Mouse (Mus musculus) limb, embryonic 13.5 days (tissue): ENCODE results near the gene Stard3. TPM values are rescaled to one million over a fixed set of nuclear protein-coding genes. Genes with fewer than 3 reads are reported as not detected.
"Not testable (repeated sequence)": the region's sequence is repeated elsewhere in the genome, so short reads cannot be mapped to it uniquely, and the experiment has no call there.

Experiments used
- ATAC-seq: fragments of 200-750 bp; cut with Nextera tagmentation; 2 replicates; pipeline ENCODE4 v1.8.0; 2017; ENCODE audit warnings: low read depth, moderate number of reproducible peaks, moderate TSS enrichment; ENCODE audit not compliant: low FRiP score
- H3K27ac ChIP-seq: fragments of 300-500 bp; sonication (generic); 2 replicates; pipeline ENCODE4 v1.5.1; 2015; ENCODE audit warnings: inconsistent platforms, mild to moderate bottlenecking, moderate library complexity
- H3K27me3 ChIP-seq: fragments of 300-500 bp; sonication (generic); 2 replicates; pipeline ENCODE4 v1.6.1; 2015; ENCODE audit warnings: mild to moderate bottlenecking, inconsistent platforms
- H3K36me3 ChIP-seq: fragments of 300-500 bp; sonication (generic); 2 replicates; pipeline ENCODE4 v1.6.1; 2015; ENCODE audit warnings: inconsistent platforms, mild to moderate bottlenecking, moderate library complexity
- H3K4me1 ChIP-seq: fragments of 300-500 bp; sonication (generic); 2 replicates; pipeline ENCODE4 v1.6.1; 2015; ENCODE audit warnings: inconsistent platforms
- H3K4me2 ChIP-seq: fragments of 300-500 bp; sonication (generic); replicated peaks from 2 replicates; pipeline ENCODE4 v1.6.1; 2015; ENCODE audit warnings: inconsistent platforms, mild to moderate bottlenecking, moderate library complexity
- H3K4me3 ChIP-seq: fragments of 300-500 bp; sonication (generic); 2 replicates; pipeline ENCODE4 v1.5.1; 2015; ENCODE audit warnings: moderate library complexity, mild to moderate bottlenecking, inconsistent platforms
- H3K9ac ChIP-seq: fragments of 300-500 bp; sonication (generic); 2 replicates; pipeline ENCODE4 v1.6.1; 2015; ENCODE audit warnings: mild to moderate bottlenecking, inconsistent platforms
- H3K9me3 ChIP-seq: fragments of 300-500 bp; sonication (generic); 2 replicates; pipeline ENCODE4 v1.6.1; 2016; ENCODE audit warnings: inconsistent platforms
- WGBS: fragments of 180-500 bp; shearing (Covaris S2); methylation state at CpG from one replicate; pipeline ENCODE4 v1.1.7; 2015; 5-methylcytosine and 5-hydroxymethylcytosine counted together
- polyA plus RNA-seq: library from polyadenylated mRNA; unstranded; fragments of >200 nt; fragmentation: Nextera tagmentation; extraction: Ambion mirVana; gene quantifications from 2 replicates; pipeline ENCODE4 v1.2.1, GENCODE M21; 2015

Stard3 gene
- polyA plus RNA-seq, 1 experiment from 2014 or later: 41.9 TPM

GRCm38 (mm10) chr11:98371556-98372240 lies 13.5 kb downstream of the Stard3 start:
- 55% methylated on average over 9 of the region's 10 CpGs for WGBS
- H3K9ac ChIP-seq: no peak overlapping the region
- H3K9me3 ChIP-seq: no peaks in the 10 kb centered on the region
- no peak for ATAC-seq
- peaks cover 38% of the 10 kb centered on the region for H3K36me3 ChIP-seq
- H3K27me3 ChIP-seq: no peaks in the 10 kb centered on the region
- H3K4me2 ChIP-seq: no peak overlapping the region
- H3K27ac ChIP-seq: no peak overlapping the region
- no peaks in the 10 kb centered on the region for H3K4me1 ChIP-seq
- H3K4me3 ChIP-seq: no peak overlapping the region

DNA sequence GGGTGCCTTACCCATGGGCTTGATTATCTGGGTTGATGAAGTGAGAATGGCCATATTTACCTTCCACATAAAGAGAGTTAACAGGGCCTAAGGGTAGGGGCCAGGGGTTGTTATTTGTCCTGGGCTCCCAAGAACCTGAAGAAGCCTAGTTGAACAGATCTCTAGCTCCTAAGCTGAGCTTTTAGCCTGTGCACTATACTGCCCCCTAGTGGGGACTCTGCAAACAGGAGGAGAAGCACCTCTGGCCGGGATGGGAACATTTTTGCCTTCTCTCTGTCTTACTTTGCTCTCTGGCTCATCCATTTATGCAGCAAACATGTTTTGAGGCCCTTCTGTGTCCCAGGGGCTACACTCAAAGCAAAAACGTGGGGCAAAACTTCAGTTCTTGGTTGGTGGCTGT lies 14.2 kb downstream of the Stard3 start:
- no peak for ATAC-seq
- no peaks in the 10 kb centered on the region for H3K4me1 ChIP-seq
- no peaks in the 10 kb centered on the region for H3K9me3 ChIP-seq
- WGBS: 7% methylated on average over 2 of the region's 2 CpGs
- H3K4me2 ChIP-seq: no peak overlapping the region
- no peak overlapping the region for H3K9ac ChIP-seq
- no peaks in the 10 kb centered on the region for H3K27me3 ChIP-seq
- no peak overlapping the region for H3K27ac ChIP-seq
- H3K4me3 ChIP-seq: no peak overlapping the region
- peaks cover 45% of the 10 kb centered on the region for H3K36me3 ChIP-seq

DNA sequence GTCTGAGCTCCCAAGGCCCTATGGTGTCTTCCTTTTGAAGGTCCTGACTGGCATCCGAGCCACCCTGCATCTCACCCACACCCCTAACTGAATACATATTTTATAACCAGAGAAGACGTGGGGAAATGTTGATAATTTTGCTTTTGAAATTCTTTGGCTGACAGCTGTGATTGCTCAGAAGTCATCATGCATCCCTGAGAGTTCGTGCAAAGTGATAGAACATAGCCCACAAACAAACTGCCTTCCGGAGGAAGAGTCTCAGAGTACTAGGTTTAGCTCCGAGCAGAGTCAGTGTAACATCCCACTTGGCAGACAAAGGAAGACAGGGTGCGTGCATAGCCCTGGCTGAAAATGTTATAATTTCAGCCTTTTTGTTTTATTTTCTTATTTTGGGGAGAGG lies 15.1 kb downstream of the Stard3 start:
- Histone ChIP-seq H3K27ac (no peak overlapping the region), H3K9ac (no peak overlapping the region), H3K9me3 (no peaks in the 10 kb centered on the region), H3K27me3 (no peaks in the 10 kb centered on the region), H3K4me2 (no peak overlapping the region), H3K4me3 (no peak overlapping the region), H3K36me3 (peaks cover 50% of the 10 kb centered on the region), H3K4me1 (no peaks in the 10 kb centered on the region)
- WGBS: 92% methylated on average over 6 of the region's 6 CpGs
- no peak for ATAC-seq

DNA sequence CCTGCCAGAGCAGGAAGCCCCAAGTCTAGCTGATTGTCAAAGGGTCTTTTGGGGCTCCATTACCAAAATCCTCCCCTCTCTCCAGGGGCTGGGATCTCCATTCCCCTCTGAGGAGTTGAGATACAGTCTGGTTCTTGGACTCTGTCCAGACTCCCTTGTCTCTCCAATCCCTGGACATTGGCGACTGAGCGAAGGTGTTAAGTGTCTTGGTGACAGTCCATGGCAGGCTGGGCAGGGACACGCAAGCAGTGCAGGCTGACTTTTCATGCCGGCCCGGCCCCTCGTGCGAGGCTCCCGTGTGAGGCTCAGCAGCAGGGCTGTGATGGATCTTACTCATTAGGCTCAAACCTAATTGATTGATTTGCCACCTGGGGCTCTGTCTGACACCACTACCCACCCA lies 16.1 kb downstream of the Stard3 start:
- 83% methylated on average over 8 of the region's 8 CpGs for WGBS
- Histone ChIP-seq H3K9me3 (no peaks in the 10 kb centered on the region), H3K4me3 (no peak overlapping the region), H3K27me3 (no peaks in the 10 kb centered on the region), H3K27ac (no peak overlapping the region), H3K4me2 (no peak overlapping the region), H3K4me1 (no peaks in the 10 kb centered on the region), H3K9ac (no peak overlapping the region), H3K36me3 (peaks cover 60% of the 10 kb centered on the region)
- no peak for ATAC-seq

DNA sequence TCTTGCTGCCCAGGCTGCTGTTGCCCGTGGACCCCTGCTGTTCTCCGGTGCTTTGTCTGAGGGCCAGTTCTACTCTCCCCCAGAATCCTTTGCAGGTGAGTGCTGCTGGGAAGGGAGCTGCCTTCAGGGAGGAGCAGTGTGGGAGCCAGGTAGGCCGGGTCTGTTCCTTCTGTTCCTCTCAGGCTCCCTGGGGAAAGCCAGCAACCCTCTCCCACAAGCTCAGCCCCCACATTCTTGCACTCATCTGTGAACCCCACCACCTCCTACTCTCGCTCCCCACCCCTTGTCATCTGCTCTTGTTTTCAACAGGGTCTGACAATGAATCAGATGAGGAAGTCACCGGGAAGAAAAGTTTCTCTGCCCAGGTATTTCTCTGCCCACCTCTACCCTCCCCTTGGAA lies 18.6 kb downstream of the Stard3 start:
- H3K9ac ChIP-seq: no peak overlapping the region
- H3K27me3 ChIP-seq: no peaks in the 10 kb centered on the region
- ATAC-seq: no peak
- no peak overlapping the region for H3K27ac ChIP-seq
- H3K4me3 ChIP-seq: no peak overlapping the region
- H3K4me2 ChIP-seq: no peak overlapping the region
- no peaks in the 10 kb centered on the region for H3K9me3 ChIP-seq
- WGBS: 63% methylated on average over 5 of the region's 5 CpGs
- H3K36me3 ChIP-seq: peaks cover 77% of the 10 kb centered on the region
- H3K4me1 ChIP-seq: no peaks in the 10 kb centered on the region

DNA sequence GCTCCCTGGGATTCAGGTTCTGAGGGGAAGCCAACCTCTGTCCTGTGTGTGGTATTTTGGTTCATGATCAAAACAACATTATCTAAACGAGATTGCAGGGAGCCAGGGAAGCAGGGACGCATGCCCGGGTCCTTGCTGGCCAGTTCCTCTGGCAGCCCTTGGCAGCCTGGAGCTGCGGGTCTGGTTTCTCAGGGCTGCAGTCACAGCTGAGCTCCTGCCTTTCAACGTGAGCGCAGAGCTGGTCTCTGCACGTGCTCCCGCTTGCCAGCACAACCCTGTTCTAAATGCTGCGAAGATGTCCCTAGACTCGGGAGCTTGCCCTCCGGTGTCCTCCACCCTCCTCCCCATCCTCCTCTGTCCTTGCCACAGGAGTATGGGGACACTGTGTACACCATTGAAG lies 19.6 kb downstream of the Stard3 start:
- Histone ChIP-seq H3K4me3 (no peak overlapping the region), H3K4me2 (no peak overlapping the region), H3K36me3 (peaks cover 77% of the 10 kb centered on the region), H3K27ac (no peak overlapping the region), H3K4me1 (no peaks in the 10 kb centered on the region), H3K9me3 (no peaks in the 10 kb centered on the region), H3K27me3 (no peaks in the 10 kb centered on the region), H3K9ac (no peak overlapping the region)
- 84% methylated on average over 11 of the region's 11 CpGs for WGBS
- no peak for ATAC-seq

DNA sequence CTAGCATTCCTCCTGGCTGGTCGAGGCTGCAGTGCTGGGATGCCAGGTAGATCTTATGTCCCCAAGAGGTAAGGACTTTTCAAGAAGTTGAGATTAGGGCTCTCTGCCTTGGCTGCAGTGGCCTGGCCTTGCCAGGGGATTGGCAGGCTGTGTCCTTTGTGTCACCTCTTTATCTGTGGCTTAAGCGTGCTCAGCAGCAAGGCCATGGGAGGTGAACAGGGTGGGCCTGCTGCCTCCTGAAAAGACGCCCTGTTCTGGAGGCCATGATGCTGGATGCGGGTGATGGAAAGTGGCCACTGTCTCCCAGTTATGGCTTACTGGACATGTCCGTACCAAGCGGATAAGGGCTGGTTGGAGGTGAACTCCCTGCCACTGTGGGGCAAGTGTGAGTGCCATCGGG lies 21.2 kb downstream of the Stard3 start:
- H3K27ac ChIP-seq: no peak overlapping the region; the same call in 1 of the 2 replicates
- ATAC-seq: no peak
- H3K36me3 ChIP-seq: peaks cover 66% of the 10 kb centered on the region
- H3K27me3 ChIP-seq: peaks cover 15% of the 10 kb centered on the region
- H3K4me3 ChIP-seq: no peak overlapping the region
- no peak overlapping the region for H3K4me2 ChIP-seq
- no peaks in the 10 kb centered on the region for H3K9me3 ChIP-seq
- H3K4me1 ChIP-seq: no peaks in the 10 kb centered on the region
- 86% methylated on average over 7 of the region's 7 CpGs for WGBS
- H3K9ac ChIP-seq: no peak overlapping the region

DNA sequence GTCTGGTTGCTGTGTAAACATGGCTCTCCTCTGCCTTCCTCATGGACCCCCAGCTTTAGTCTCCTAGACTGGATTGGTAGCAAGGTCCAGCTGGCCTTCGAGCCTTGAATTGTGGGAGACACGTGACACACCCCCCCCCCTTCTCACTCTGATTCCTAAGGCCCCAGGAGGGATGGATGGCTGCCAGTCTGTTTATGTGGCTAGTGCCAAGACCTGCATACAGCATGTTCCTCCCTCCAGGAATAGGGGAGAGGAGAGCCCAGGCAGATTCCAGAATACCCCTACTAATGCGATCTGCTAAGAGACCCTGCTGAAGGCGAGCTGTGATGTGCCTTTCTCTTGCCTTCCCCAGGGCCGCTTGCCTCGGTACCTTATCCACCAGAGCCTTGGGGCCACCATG lies 21.9 kb downstream of the Stard3 start:
- ATAC-seq: no peak
- Histone ChIP-seq H3K36me3 (peaks cover 59% of the 10 kb centered on the region), H3K9me3 (no peaks in the 10 kb centered on the region), H3K27me3 (peaks cover 22% of the 10 kb centered on the region), H3K4me1 (no peaks in the 10 kb centered on the region), H3K4me3 (no peak overlapping the region), H3K9ac (no peak overlapping the region), H3K4me2 (no peak overlapping the region), H3K27ac (no peak overlapping the region)
- WGBS: 91% methylated on average over 6 of the region's 6 CpGs

DNA sequence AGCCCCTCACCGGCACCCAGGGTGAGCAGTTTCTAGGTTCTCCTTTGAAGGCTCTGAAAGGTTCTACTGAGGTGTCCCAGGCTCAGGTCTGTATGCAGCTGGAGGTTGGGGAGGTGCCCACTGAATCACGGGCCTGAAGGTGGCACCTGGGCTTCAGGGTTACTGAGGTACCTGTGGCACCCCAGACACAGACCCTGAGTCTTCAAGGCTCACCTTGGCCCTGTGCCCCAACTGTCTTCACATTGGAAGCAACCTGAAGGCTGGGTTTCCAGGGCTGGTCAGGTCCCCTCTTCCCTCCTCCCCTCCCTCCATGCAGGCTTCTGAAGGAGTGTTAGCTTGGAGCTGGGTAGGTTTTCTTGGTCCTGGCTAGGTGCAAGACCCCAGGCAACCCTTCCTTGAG lies 23.5 kb downstream of the Stard3 start:
- H3K9ac ChIP-seq: no peak overlapping the region
- H3K4me1 ChIP-seq: peaks cover 4% of the 10 kb centered on the region; the same call in 1 of the 2 replicates
- H3K36me3 ChIP-seq: peaks cover 43% of the 10 kb centered on the region
- no peak overlapping the region for H3K27ac ChIP-seq
- ATAC-seq: no peak
- no peak overlapping the region for H3K4me2 ChIP-seq
- H3K9me3 ChIP-seq: no peaks in the 10 kb centered on the region
- no peak overlapping the region for H3K4me3 ChIP-seq
- H3K27me3 ChIP-seq: peaks cover 38% of the 10 kb centered on the region
- 95% methylated on average over 2 of the region's 2 CpGs for WGBS

DNA sequence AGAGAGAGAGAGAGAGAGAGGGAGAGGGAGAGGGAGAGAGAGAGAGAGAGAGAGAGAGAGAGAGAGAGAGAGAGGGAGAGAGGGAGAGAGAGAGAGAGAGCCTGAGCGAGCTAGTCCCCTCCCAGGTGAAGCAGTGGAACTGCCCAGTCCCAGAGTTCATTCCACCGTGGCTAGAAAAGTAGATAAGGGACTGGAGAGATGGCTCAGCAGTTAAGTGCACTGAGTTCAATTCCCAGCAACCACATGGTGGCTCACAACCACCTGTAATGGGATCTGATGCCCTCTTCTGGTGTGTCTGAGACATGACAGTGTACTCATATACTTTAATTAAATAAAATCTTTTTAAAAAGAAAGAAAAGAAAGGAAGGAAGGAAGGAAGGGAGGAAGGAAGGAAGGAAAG lies 24.2 kb downstream of the Stard3 start:
- not testable (repeated sequence) for H3K4me2 ChIP-seq, ATAC-seq, H3K9me3 ChIP-seq, H3K4me1 ChIP-seq, H3K4me3 ChIP-seq, H3K9ac ChIP-seq, H3K27ac ChIP-seq
- Histone ChIP-seq H3K27me3 (peaks cover 45% of the 10 kb centered on the region), H3K36me3 (peaks cover 36% of the 10 kb centered on the region)
- 34% methylated on average over 2 of the region's 2 CpGs for WGBS

- Histone ChIP-seq H3K4me3 (no peak within 1 kb of the TSS), H3K27me3 (peaks cover 56% of the 10 kb centered on the region), H3K36me3 (peaks cover 25% of the 10 kb centered on the region), H3K9me3 (no peaks in the 10 kb centered on the region), H3K9ac (no peak within 1 kb of the TSS), H3K27ac (no peak within 1 kb of the TSS), H3K4me1 (peaks cover 5% of the 10 kb centered on the region; the same call in 1 of the 2 replicates), H3K4me2 (no peak within 1 kb of the TSS)
- WGBS: 47% methylated on average over 14 of the region's 14 CpGs
- ATAC-seq: no peak
These were observed 25.3 kb downstream of the Stard3 start, which contains the start of gene Tcap for GRCm38 (mm10) chr11:98383261-98384030. Gene Tcap, plus strand, starts transcription at chr11:98383811.

- H3K9ac ChIP-seq: no peak overlapping the region
- ATAC-seq: no peak
- H3K9me3 ChIP-seq: no peaks in the 10 kb centered on the region
- H3K36me3 ChIP-seq: peaks cover 18% of the 10 kb centered on the region
- no peak overlapping the region for H3K4me2 ChIP-seq
- H3K4me1 ChIP-seq: peaks cover 5% of the 10 kb centered on the region; the same call in 1 of the 2 replicates
- WGBS: 73% methylated on average over 20 of the region's 20 CpGs
- H3K27ac ChIP-seq: no peak overlapping the region
- no peak overlapping the region for H3K4me3 ChIP-seq
- peaks cover 63% of the 10 kb centered on the region for H3K27me3 ChIP-seq
These were observed 26.0 kb downstream of the Stard3 start for GRCm38 (mm10) chr11:98384216-98384615.
